Mouse (Mus musculus): Measurements from ENCODE around the gene Gse1. TPM values are rescaled to one million over a fixed set of nuclear protein-coding genes. Genes with fewer than 3 reads are reported as not detected.
A peak's percentile ranks its signal among the peaks of the same experiment; 100 is the strongest.

Gse1 gene
- total and polyA plus RNA-seq, 3 experiments: 23.6 to 128 (median 66.9) TPM

DNA sequence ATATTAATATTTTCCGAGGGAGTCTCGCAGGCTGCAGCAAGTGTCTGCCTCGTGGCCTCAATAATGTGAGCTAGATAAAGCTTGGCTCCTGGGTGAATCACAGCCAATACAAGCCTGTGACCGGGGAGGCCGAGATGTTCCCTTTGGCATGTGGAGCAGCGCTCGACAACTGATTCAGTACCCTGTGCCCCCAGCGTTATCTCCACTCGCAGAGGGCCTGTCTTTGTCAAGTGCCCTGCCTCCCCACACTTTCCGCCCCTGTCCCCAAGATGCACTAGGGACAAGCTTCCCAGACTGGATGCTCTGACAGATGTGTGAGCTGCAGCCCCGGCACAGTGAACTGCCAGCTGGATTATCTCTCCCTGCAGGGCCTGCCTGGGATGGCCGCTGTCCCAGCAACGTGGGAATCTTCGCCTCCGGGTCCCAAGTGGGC, 233.9 kb downstream of the Gse1 start:
- H3K36me3 ChIP-seq (ENCODE audit: control insufficient read depth in 1 of 2, insufficient read depth in 2 of 2, low read length in 2 of 2): peaks cover 0 to 6% of the 10 kb centered on the region in 2 experiments; a peak in 1 of 4 replicates
- DNase-seq (ENCODE audit: low read depth, low spot score): peak; percentile 68
- no peaks in the 10 kb centered on the region for H3K79me2 ChIP-seq (ENCODE audit: control insufficient read depth, insufficient read depth, low read length, poor library complexity)
- peak overlapping the region; percentile 63 for H3K9ac ChIP-seq (ENCODE audit: control insufficient read depth, low read depth, low read length, poor library complexity, severe bottlenecking)
- no peaks in the 10 kb centered on the region for H3K9me3 ChIP-seq (replicated peaks; ENCODE audit: insufficient read depth, low read length)
- no peak overlapping the region for H3K27ac ChIP-seq (ENCODE audit: control insufficient read depth, low read depth, low read length)
- peaks cover 6 to 16% of the 10 kb centered on the region in 2 experiments; a peak in 2 of 4 replicates for H3K4me1 ChIP-seq (ENCODE audit: control insufficient read depth in 1 of 2, insufficient read depth in 2 of 2, low read length in 2 of 2)
- peak overlapping the region; percentile 52 to 68 for H3K4me3 ChIP-seq (ENCODE audit: control insufficient read depth in 1 of 2, insufficient read depth in 1 of 2, low read depth in 2 of 2, low read length in 2 of 2)
- TF ChIP-seq ELF1 (IDR thresholded peaks at IDR 0.05; ENCODE audit: low read depth, low read length) (no peak), MEF2A (IDR thresholded peaks at IDR 0.05; ENCODE audit: extremely low read depth, insufficient replicate concordance, low read depth, low read length, poor library complexity, severe bottlenecking) (no peak), MAZ (IDR thresholded peaks at IDR 0.05; ENCODE audit: low read depth, low read length) (no peak), TAL1 (IDR thresholded peaks at IDR 0.05; ENCODE audit: low read length) (peak; percentile 43; the same call in 1 of the 2 replicates), EP300 (IDR thresholded peaks at IDR 0.05; ENCODE audit: low read depth in 1 of 2, low read length in 2 of 2) (0 out of 4 replicates have a peak, but pooled peaks of 1 of the 2 experiments have one; percentile 9), BHLHE40 (IDR thresholded peaks at IDR 0.05; ENCODE audit: borderline replicate concordance, low read depth, low read length) (no peak), KAT2A (conservative IDR thresholded peaks at IDR 0.05; ENCODE audit: low read depth, low read length) (no peak), GABPA (IDR thresholded peaks at IDR 0.05; ENCODE audit: low read depth, low read length) (no peak), NELFE (IDR thresholded peaks at IDR 0.05; ENCODE audit: low read depth, low read length) (no peak), CHD2 (IDR thresholded peaks at IDR 0.05; ENCODE audit: low read length) (no peak), ZNF384 (IDR thresholded peaks at IDR 0.05; ENCODE audit: low read depth, low read length) (no peak), MXI1 (IDR thresholded peaks at IDR 0.05; ENCODE audit: low read depth, low read length) (peak; percentile 53), SMC3 (IDR thresholded peaks at IDR 0.05; ENCODE audit: low read depth, low read length) (no peak), CHD1 (IDR thresholded peaks at IDR 0.05; ENCODE audit: low read depth, low read length) (no peak), RCOR1 (IDR thresholded peaks at IDR 0.05; ENCODE audit: low read depth, low read length) (peak; percentile 38; the same call in 1 of the 2 replicates), HCFC1 (IDR thresholded peaks at IDR 0.05; ENCODE audit: low read depth, low read length) (no peak), SIN3A (IDR thresholded peaks at IDR 0.05; ENCODE audit: low read length) (peak; percentile 40; the same call in 1 of the 2 replicates), E2F4 (IDR thresholded peaks at IDR 0.05; ENCODE audit: borderline replicate concordance, low read depth, low read length) (no peak), ZKSCAN1 (IDR thresholded peaks at IDR 0.05; ENCODE audit: low read depth, low read length) (no peak), JUND (IDR thresholded peaks at IDR 0.05; ENCODE audit: low read depth, low read length) (no peak), USF1 (IDR thresholded peaks at IDR 0.05; ENCODE audit: low read depth, low read length) (no peak), USF2 (IDR thresholded peaks at IDR 0.05; ENCODE audit: borderline replicate concordance in 1 of 2, insufficient read depth in 1 of 2, low read depth in 1 of 2, low read length in 2 of 2) (no peak), UBTF (IDR thresholded peaks at IDR 0.05; ENCODE audit: borderline replicate concordance, insufficient read depth, low read depth, low read length) (no peak), ZC3H11A (IDR thresholded peaks at IDR 0.05; ENCODE audit: low read depth, low read length) (no peak), CTCF (IDR thresholded peaks at IDR 0.05 in 2 of 3, conservative IDR thresholded peaks at IDR 0.05 in 1 of 3; ENCODE audit: control insufficient read depth in 1 of 3, insufficient read depth in 1 of 3, low read depth in 2 of 3, low read length in 3 of 3, poor library complexity in 1 of 3, severe bottlenecking in 1 of 3) (no peak), TBP (IDR thresholded peaks at IDR 0.05; ENCODE audit: low read depth, low read length) (0 out of 2 replicates have a peak, but pooled peaks have one; percentile 43), MAX (IDR thresholded peaks at IDR 0.05; ENCODE audit: low read length) (peak; percentile 79), POLR2A (IDR thresholded peaks at IDR 0.05; ENCODE audit: control insufficient read depth in 1 of 2, insufficient read depth in 1 of 2, low read depth in 1 of 2, low read length in 2 of 2, poor library complexity in 1 of 2) (no peak), POLR2AphosphoS2 (IDR thresholded peaks at IDR 0.05; ENCODE audit: low read length) (no peak), POLR2AphosphoS5 (IDR thresholded peaks at IDR 0.05; ENCODE audit: borderline replicate concordance, low read depth, low read length) (no peak), MAFK (IDR thresholded peaks at IDR 0.05; ENCODE audit: borderline replicate concordance, low read depth, low read length) (no peak), MYC (IDR thresholded peaks at IDR 0.05; ENCODE audit: low read depth, low read length) (peak; percentile 60; the same call in 1 of the 2 replicates), TCF12 (IDR thresholded peaks at IDR 0.05; ENCODE audit: low read depth, low read length) (0 out of 2 replicates have a peak, but pooled peaks have one; percentile 21)
- no peaks in the 10 kb centered on the region for H3K27me3 ChIP-seq (ENCODE audit: control insufficient read depth in 1 of 2, insufficient read depth in 2 of 2, low read length in 2 of 2)

Data from MEL (cell line).